Mouse (Mus musculus) intestine, embryonic 16.5 days (tissue): ENCODE measurements around the gene Gm4907. TPM values are rescaled to one million over a fixed set of nuclear protein-coding genes. Genes with fewer than 3 reads are reported as not detected.
"Not testable (repeated sequence)": the region's sequence is repeated elsewhere in the genome, so short reads cannot be mapped to it uniquely, and the experiment has no call there.

Source experiments
- ATAC-seq: fragments of 200-750 bp; cut with Nextera tagmentation; 2 replicates; pipeline ENCODE4 v1.8.0; 2017; ENCODE audit warnings: moderate TSS enrichment, moderate library complexity
- H3K27ac ChIP-seq: fragments of 300-500 bp; sonication (generic); 2 replicates; pipeline ENCODE4 v1.5.1; 2014; ENCODE audit warnings: mild to moderate bottlenecking, low read length
- H3K27me3 ChIP-seq: fragments of 300-500 bp; sonication (generic); replicated peaks from 2 replicates; pipeline ENCODE4 v1.6.1; 2014; ENCODE audit warnings: low read length, control low read depth, mixed read lengths; ENCODE audit not compliant: control insufficient read depth, insufficient read depth
- H3K36me3 ChIP-seq: fragments of 300-500 bp; sonication (generic); 2 replicates; pipeline ENCODE4 v1.6.1; 2014; ENCODE audit warnings: low read length, control low read depth; ENCODE audit not compliant: control insufficient read depth, insufficient read depth
- H3K4me1 ChIP-seq: fragments of 300-500 bp; sonication (generic); 2 replicates; pipeline ENCODE4 v1.6.1; 2014; ENCODE audit warnings: low read length, control low read depth, mixed read lengths; ENCODE audit not compliant: control insufficient read depth, insufficient read depth
- H3K4me2 ChIP-seq: fragments of 300-500 bp; sonication (generic); 2 replicates; pipeline ENCODE4 v1.6.1; 2014; ENCODE audit warnings: low read depth, low read length, control low read depth
- H3K4me3 ChIP-seq: fragments of 300-500 bp; sonication (generic); 2 replicates; pipeline ENCODE4 v1.5.1; 2014; ENCODE audit warnings: mild to moderate bottlenecking, low read length
- H3K9ac ChIP-seq: fragments of 300-500 bp; sonication (generic); 2 replicates; pipeline ENCODE4 v1.6.1; 2014; ENCODE audit warnings: low read depth, low read length
- H3K9me3 ChIP-seq: fragments of 300-500 bp; sonication (generic); 2 replicates; pipeline ENCODE4 v1.6.1; 2016; ENCODE audit warnings: low read length, control low read depth; ENCODE audit not compliant: control insufficient read depth
- WGBS: fragments of 180-500 bp; shearing (Covaris S2); extraction: QIAGEN DNeasy Blood & Tissue Kit; methylation state at CpG from one replicate; pipeline ENCODE4 v1.1.7; 2014; 5-methylcytosine and 5-hydroxymethylcytosine counted together
- polyA plus RNA-seq: library from polyadenylated mRNA; unstranded; fragments of >200 nt; fragmentation: Nextera tagmentation; extraction: Ambion mirVana; gene quantifications from 2 replicates; pipeline ENCODE4 v1.2.1, GENCODE M21; 2015

Gene Gm4907
- not detected in 2 replicates for polyA plus RNA-seq

DNA sequence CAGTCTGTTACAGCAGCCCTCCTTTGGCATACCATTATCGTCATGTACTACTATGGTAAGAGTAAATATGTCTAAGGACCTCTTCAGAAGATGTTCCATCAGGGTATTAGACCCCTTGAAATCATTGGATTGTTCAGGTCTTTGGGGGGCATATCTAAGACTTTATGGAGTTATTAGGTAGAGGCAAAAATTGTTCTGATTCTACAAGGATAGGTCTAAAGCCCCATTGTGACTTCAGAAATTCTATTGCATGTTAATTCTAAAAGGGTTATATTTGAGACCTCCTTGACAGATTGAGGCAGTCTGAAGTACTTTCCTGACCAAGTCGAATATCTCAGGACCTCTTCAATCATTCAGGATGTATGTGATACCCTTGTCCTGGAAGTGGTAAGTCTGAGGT lies at the start of gene Gm4907:
Gene Gm4907, plus strand, starts transcription at position 301 of the 400 bp plus-strand sequence.
- 63% methylated on average over 2 of the region's 2 CpGs for WGBS
- not testable (repeated sequence) for H3K27me3 ChIP-seq, H3K9me3 ChIP-seq, ATAC-seq, H3K4me3 ChIP-seq, H3K27ac ChIP-seq, H3K9ac ChIP-seq, H3K4me2 ChIP-seq, H3K36me3 ChIP-seq, H3K4me1 ChIP-seq

DNA sequence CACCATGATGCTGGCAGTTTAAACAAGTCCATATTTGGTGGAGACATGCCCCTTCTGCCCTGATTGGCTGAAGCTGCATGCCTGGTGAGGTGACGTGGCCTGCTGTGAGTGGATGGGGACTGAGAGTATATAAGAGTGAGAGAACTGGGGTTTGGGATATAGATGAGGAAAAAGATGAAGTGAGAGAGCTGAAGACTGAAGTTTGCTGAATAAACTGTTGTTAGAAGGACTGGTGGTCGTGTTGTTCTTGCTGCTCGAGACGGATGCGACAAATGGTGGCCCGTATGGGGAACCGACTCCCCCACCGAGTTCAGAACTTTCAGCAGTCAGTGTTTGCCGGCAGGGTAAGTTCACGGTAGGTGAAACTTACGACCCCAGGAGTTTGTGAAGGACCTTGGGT lies 48.6 kb upstream of the Gm4907 start:
- not testable (repeated sequence) for ATAC-seq, H3K9ac ChIP-seq, H3K4me1 ChIP-seq, H3K27ac ChIP-seq, H3K27me3 ChIP-seq, H3K4me2 ChIP-seq, H3K9me3 ChIP-seq, H3K36me3 ChIP-seq, H3K4me3 ChIP-seq
- 89% methylated on average over 11 of the region's 11 CpGs for WGBS

DNA sequence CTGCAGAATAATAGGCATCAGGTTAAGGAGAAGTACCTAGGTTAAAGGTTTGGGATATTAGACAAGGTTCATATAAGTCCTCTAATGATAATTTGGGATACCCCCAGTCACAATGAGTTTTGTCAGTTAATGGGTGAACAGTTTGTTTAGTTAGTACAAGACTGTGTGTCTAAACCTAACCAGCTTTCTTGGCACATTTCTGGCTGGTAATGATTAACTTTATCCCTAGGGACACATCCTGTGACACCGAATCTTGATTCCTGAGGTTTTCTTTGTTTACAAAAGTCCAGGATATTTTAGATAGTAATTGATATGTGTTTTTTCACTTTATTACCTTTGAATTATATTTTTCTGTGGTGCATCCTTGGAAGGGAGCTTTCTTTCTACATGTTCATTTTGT lies 41.4 kb upstream of the Gm4907 start:
- Histone ChIP-seq H3K4me2 (no peak overlapping the region), H3K4me3 (no peak overlapping the region), H3K27ac (no peak overlapping the region), H3K36me3 (no peaks in the 10 kb centered on the region), H3K9ac (no peak overlapping the region), H3K9me3 (no peaks in the 10 kb centered on the region), H3K4me1 (no peaks in the 10 kb centered on the region), H3K27me3 (no peaks in the 10 kb centered on the region)
- 84% methylated on average over 1 of the region's 1 CpGs for whole genome bisulfite sequencing
- ATAC-seq = no peak

DNA sequence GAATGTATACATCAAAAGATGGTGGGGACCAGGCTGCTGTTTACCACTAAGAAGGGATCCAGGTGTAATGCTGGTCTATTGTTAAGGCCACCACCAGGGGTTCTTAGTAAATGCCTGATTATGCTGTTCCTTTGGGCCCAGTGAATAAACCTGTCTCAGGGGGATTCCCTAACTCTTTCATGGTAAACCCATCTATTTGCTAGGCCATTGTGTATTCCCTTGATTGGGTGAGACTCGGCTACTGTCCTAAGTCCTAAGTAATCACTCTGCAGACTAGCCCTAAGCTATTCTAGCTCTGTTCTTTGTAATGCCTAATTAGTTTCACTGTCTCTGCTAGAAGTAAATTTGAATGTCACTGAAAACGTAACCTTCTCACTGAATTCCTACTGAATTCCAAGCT lies 71.8 kb downstream of the Gm4907 start:
- Histone ChIP-seq H3K4me3 (no peak overlapping the region), H3K4me2 (no peak overlapping the region), H3K36me3 (no peaks in the 10 kb centered on the region), H3K9me3 (no peaks in the 10 kb centered on the region), H3K27ac (no peak overlapping the region), H3K27me3 (no peaks in the 10 kb centered on the region), H3K4me1 (no peaks in the 10 kb centered on the region), H3K9ac (no peak overlapping the region)
- ATAC-seq = no peak
- 67% methylated on average over 2 of the region's 2 CpGs for WGBS

Other genes starting within 250 kb of the Gm4907 start
- gene Wdr44, start 189.5 kb upstream of the Gm4907 start, polyA plus RNA-seq = 8.6 and 9.8 TPM in 2 replicates
- gene Gm4985, start 76.4 kb downstream of the Gm4907 start, polyA plus RNA-seq = not detected in 2 replicates